Mouse (Mus musculus) liver, embryonic 14.5 days (tissue): ENCODE measurements around the gene Pomgnt2.

ENCODE experiments used
- CTCF ChIP-seq: IDR thresholded peaks from 2 replicates; pipeline ENCODE4 v1.5.1; 2016; ENCODE audit warnings: antibody characterized with exemption, low read depth, control low read depth
- EP300 ChIP-seq: IDR thresholded peaks from 2 replicates; pipeline ENCODE4 v1.6.1; 2016; ENCODE audit warnings: antibody characterized with exemption, low read depth

DNA sequence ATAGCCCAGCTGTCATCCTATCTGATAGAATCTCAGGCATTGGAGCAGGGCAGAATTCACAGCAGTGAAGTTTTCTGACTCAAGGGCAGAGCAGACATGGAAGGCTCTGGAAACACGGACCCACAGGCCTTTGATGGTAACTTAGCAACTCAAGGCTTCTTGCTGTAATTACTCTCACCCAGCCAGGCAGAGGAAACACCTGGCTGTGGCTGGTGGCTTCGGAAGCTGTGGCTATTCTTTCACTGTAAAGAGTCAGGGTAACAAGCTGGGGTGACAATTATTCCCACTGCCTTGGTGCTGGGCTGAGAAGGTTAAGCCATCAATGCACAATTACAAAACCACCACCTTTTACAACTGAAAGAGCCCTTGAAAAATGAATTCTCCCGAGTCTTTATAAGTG lies 3.9 kb downstream of the Pomgnt2 start:
- TF ChIP-seq EP300 (no peak), CTCF (no peak)
